ENCODE assay signal across 10 mouse cellular contexts in the genomic region with DNA sequence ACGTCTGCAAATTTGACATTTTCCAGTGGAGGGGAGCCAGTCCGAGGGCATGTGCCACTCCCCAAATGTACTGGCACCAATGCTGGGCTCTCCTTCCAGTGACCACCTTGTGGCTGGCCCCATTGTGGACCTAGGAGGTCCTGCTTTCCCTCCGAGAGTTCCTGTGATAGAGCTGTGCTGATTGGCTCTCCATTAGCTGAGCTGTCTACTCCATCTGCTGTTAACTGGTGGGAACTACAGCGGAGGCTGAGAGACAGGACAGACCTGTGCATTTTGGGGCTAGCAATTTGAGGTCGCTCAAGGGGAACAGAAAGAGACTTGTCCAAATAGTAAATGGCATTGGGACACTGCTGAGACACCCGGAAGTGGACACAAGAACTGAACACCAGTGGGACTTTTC. TPM values are rescaled to one million over a fixed set of nuclear protein-coding genes. Genes with fewer than 3 reads are reported as not detected.
DNase-seq lines count a peak whose midpoint lies in the region; ATAC-seq and TF ChIP-seq lines count a peak whose summit lies in the region.
"Had no signal": no experiment of that assay in that cellular context is flagged by ENCODE, and none has a peak within 500 bp of the region (broad histone marks: within the 10 kb centered on the region; RNA-seq: fewer than 3 reads in every experiment).

No protein-coding gene starts in this region.

- peak; percentile 76 for DNase-seq in intestine, embryonic 14.5 days (ENCODE audit: low spot score)
- DNase-seq in cerebellum, postnatal 25 days: peak; percentile 50 to 73
- peak; percentile 60 to 80 for DNase-seq in frontal cortex, postnatal 36 days (ENCODE audit: low spot score in 2 of 2)
- peak; percentile 18 to 64 for DNase-seq in kidney, adult 8-10 months
- peak; percentile 56 for DNase-seq in left cerebral cortex, postnatal 4 days
- peak; percentile 46 for DNase-seq in urinary bladder, postnatal 25 days (ENCODE audit: low spot score)

- no peak overlapping the region for H3K4me3 ChIP-seq in intestine, embryonic 14.5 days (ENCODE audit: low read depth, low read length)
- H3K4me3 ChIP-seq in intestine, embryonic 15.5 days (replicated peaks): no peak overlapping the region
- H3K4me3 ChIP-seq in olfactory bulb, adult 2 months (ENCODE audit: insufficient read depth, low read depth, low read length): no peak overlapping the region

- peak; percentile 55 for ATAC-seq in intestine, embryonic 14.5 days (replicated peaks; ENCODE audit: low FRiP score, low TSS enrichment, low read depth)
- ATAC-seq in intestine, embryonic 15.5 days: no peak

- TF ChIP-seq POLR2A in olfactory bulb, adult 2 months (IDR thresholded peaks at IDR 0.05; ENCODE audit: insufficient read depth, low read depth, low read length): no peak

- H3K4me2 ChIP-seq in intestine, embryonic 14.5 days (ENCODE audit: low read length): no peak overlapping the region
- no peak overlapping the region for H3K4me2 ChIP-seq in intestine, embryonic 15.5 days (replicated peaks)

- no peaks in the 10 kb centered on the region for H3K27me3 ChIP-seq in intestine, embryonic 14.5 days (replicated peaks; ENCODE audit: control insufficient read depth, insufficient read depth, low read length)
- H3K27me3 ChIP-seq in intestine, embryonic 15.5 days (replicated peaks): no peaks in the 10 kb centered on the region

- intact Hi-C loops in left cerebral cortex, postnatal 4 days (cut with DNase I): loop anchor here (2.0 kb wide), 1 partner anchor 492 kb away; no protein-coding TSS in a partner anchor

- H3K9me3 ChIP-seq in intestine, embryonic 14.5 days (ENCODE audit: control insufficient read depth, low read length): no peaks in the 10 kb centered on the region
- no peaks in the 10 kb centered on the region for H3K9me3 ChIP-seq in intestine, embryonic 15.5 days

- H3K4me1 ChIP-seq in intestine, embryonic 14.5 days (replicated peaks; ENCODE audit: control insufficient read depth, insufficient read depth, low read length): no peaks in the 10 kb centered on the region
- no peaks in the 10 kb centered on the region for H3K4me1 ChIP-seq in intestine, embryonic 15.5 days (replicated peaks)
- H3K4me1 ChIP-seq in olfactory bulb, adult 2 months (ENCODE audit: control insufficient read depth, insufficient read depth, low read length): no peaks in the 10 kb centered on the region

- 32% methylated on average over 6 of the region's 6 CpGs for WGBS in intestine, embryonic 14.5 days
- WGBS in intestine, embryonic 15.5 days: 31% methylated on average over 6 of the region's 6 CpGs
- WGBS in olfactory bulb, adult 2 months: 25% methylated on average over 6 of the region's 6 CpGs

- no peak overlapping the region for H3K9ac ChIP-seq in intestine, embryonic 14.5 days (ENCODE audit: low read length)
- no peak overlapping the region for H3K9ac ChIP-seq in intestine, embryonic 15.5 days

- TF ChIP-seq CTCF in olfactory bulb, adult 2 months (IDR thresholded peaks at IDR 0.05; ENCODE audit: insufficient read depth, low read depth, low read length): peak; percentile 20; the same call in 1 of the 2 replicates

- no peak overlapping the region for H3K27ac ChIP-seq in intestine, embryonic 14.5 days (ENCODE audit: low read depth)
- no peak overlapping the region for H3K27ac ChIP-seq in intestine, embryonic 15.5 days
- H3K27ac ChIP-seq in olfactory bulb, adult 2 months (ENCODE audit: insufficient read depth, low read depth, low read length): no peak overlapping the region
- H3K27ac ChIP-seq: macrophage had no signal

- H3K36me3 ChIP-seq in intestine, embryonic 14.5 days (ENCODE audit: control insufficient read depth, insufficient read depth, low read length): no peaks in the 10 kb centered on the region
- H3K36me3 ChIP-seq in intestine, embryonic 15.5 days: no peaks in the 10 kb centered on the region
- H3K36me3 ChIP-seq: G1E had no signal

RNA-seq across cellular contexts. Expression of a gene that starts 36.6 kb away (rescaled TPM):
- polyA plus RNA-seq in intestine, embryonic 14.5 days (2014; fragmentation: Nextera tagmentation; extraction: Ambion mirVana): not detected in 2 replicates
- 0.05 TPM in 1 of 2 replicates, not detected in the other for polyA plus RNA-seq in intestine, embryonic 15.5 days (2015; fragmentation: Nextera tagmentation; extraction: Ambion mirVana)
- under 1 TPM; 0.30 to 0.93 TPM for total RNA-seq in left cerebral cortex, postnatal 4 days (2021)
- polyA plus RNA-seq in olfactory bulb, adult 2 months (2012; ENCODE audit: insufficient read depth, insufficient read length, low replicate concordance, missing spikeins): not detected in 2 replicates
- polyA plus RNA-seq: G1E, macrophage had no signal
